Mouse (Mus musculus) G1E (cell line): Measurements from ENCODE around the gene Utf1.

Experiments
- CTCF ChIP-seq: IDR thresholded peaks from 2 replicates; pipeline ENCODE4 v1.5.1; 2012; ENCODE audit warnings: low read depth, low read length, inconsistent platforms, mixed read lengths
- GATA1 ChIP-seq: IDR thresholded peaks from 2 replicates; pipeline ENCODE4 v1.6.1; 2012; ENCODE audit warnings: borderline replicate concordance, low read length, inconsistent platforms, mixed read lengths
- TAL1 ChIP-seq: conservative IDR thresholded peaks from 2 replicates; pipeline ENCODE4 v1.6.1; 2012; ENCODE audit warnings: low read depth, low read length, inconsistent platforms, mixed read lengths

- TF ChIP-seq CTCF (no peak), GATA1 (no peak), TAL1 (no peak)
These were observed 6.5 kb upstream of the Utf1 start for GRCm38 (mm10) chr7:139937138-139937537.
